ENCODE assay signal across 8 mouse cellular contexts in the genomic region with DNA sequence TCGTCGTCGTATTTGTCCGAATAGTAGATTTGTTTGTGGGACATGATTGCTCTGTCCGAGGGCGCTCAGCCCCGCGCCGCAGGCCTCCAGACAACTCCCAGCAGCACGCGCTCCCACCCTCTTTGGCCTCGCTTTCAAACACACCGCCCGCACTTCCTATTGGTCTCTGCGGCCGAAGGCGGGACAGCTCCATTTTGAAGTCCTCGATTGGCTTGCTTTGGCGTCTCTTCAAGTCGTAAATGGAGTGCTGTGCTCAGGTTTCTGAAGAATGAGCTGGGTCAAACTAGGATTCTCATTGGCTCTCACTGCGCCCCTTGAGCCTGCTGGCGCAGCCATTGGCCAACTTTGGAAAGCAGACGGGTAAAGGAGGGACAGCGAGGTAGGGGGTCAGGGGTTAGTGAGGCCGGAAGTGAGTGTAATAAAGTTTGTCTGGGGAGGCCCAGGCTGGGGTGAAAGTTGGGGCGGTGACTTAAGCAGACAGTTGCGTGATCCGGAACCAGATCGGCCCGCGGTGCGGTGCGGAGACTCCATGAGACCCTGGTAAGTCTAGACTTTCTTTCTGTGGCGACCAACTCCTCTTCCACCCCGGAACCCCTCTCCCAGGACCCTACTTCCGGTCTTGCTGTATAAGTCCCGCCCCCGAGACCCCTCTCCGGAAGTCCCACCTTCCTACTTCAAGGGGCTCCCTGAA. TPM values are rescaled to one million over a fixed set of nuclear protein-coding genes. Genes with fewer than 3 reads are reported as not detected.
DNase-seq lines count a peak whose midpoint lies in the region; ATAC-seq lines count a peak whose summit lies in the region.

TSS of gene Cks1b (minus strand) at position 214 of the 691 bp plus-strand sequence.
TSS of gene Shc1 (plus strand) at position 274 of the 691 bp plus-strand sequence.

- H3K36me3 ChIP-seq in forebrain, embryonic 14.5 days (ENCODE audit: control insufficient read depth, insufficient read depth, low read length), result peaks cover 23% of the 10 kb centered on the region
- H3K36me3 ChIP-seq in neural tube, embryonic 15.5 days, result peaks cover 19% of the 10 kb centered on the region

- H3K4me2 ChIP-seq in forebrain, embryonic 14.5 days (ENCODE audit: low read length), result peak within 1 kb of the TSS; percentile 81
- H3K4me2 ChIP-seq in neural tube, embryonic 15.5 days, result peak within 1 kb of the TSS; percentile 90

- intact Hi-C loops in heart, postnatal 14 days (cut with DNase I), result no loop called here

- DNase-seq in ES-CJ7 (ENCODE audit: low read depth, low spot score), result peak; percentile 100
- DNase-seq in cerebellum, adult 11 months, result peak; percentile 84
- DNase-seq in forebrain, embryonic 14.5 days (ENCODE audit: low spot score), result peak; percentile 100
- peak; percentile 90 to 92 for DNase-seq in heart, postnatal 14 days
- peak; percentile 95 for DNase-seq in layer of hippocampus, adult 11-12 months (ENCODE audit: low spot score)
- peak; percentile 98 for DNase-seq in lung, adult 18-20 months
- DNase-seq in testis, postnatal 14 days (ENCODE audit: low spot score), result peak; percentile 96

- peak; percentile 95 for ATAC-seq in forebrain, embryonic 14.5 days
- ATAC-seq in neural tube, embryonic 15.5 days (ENCODE audit: low FRiP score), result peak; percentile 95

- H3K9ac ChIP-seq in forebrain, embryonic 14.5 days (ENCODE audit: low read length), result peak within 1 kb of the TSS; percentile 66
- H3K9ac ChIP-seq in neural tube, embryonic 15.5 days (replicated peaks), result peak within 1 kb of the TSS; percentile 56

- H3K4me3 ChIP-seq in forebrain, embryonic 14.5 days (ENCODE audit: low read depth, low read length), result peak within 1 kb of the TSS; percentile 48
- peak within 1 kb of the TSS; percentile 60 for H3K4me3 ChIP-seq in neural tube, embryonic 15.5 days (replicated peaks)

- WGBS in forebrain, embryonic 14.5 days, result under 1% methylated on average over 39 of the region's 39 CpGs
- WGBS in neural tube, embryonic 15.5 days, result under 1% methylated on average over 39 of the region's 39 CpGs

- peaks cover 20% of the 10 kb centered on the region for H3K4me1 ChIP-seq in forebrain, embryonic 14.5 days (ENCODE audit: control insufficient read depth, insufficient read depth, low read length)
- peaks cover 48% of the 10 kb centered on the region for H3K4me1 ChIP-seq in neural tube, embryonic 15.5 days

- H3K27ac ChIP-seq in forebrain, embryonic 14.5 days (ENCODE audit: low read depth, low read length), result peak within 1 kb of the TSS; percentile 67
- H3K27ac ChIP-seq in neural tube, embryonic 15.5 days (replicated peaks), result peak within 1 kb of the TSS; percentile 89

- no peaks in the 10 kb centered on the region for H3K9me3 ChIP-seq in forebrain, embryonic 14.5 days (replicated peaks; ENCODE audit: control insufficient read depth, low read length)
- H3K9me3 ChIP-seq in neural tube, embryonic 15.5 days (replicated peaks), result no peaks in the 10 kb centered on the region

- no peaks in the 10 kb centered on the region for H3K27me3 ChIP-seq in forebrain, embryonic 14.5 days (replicated peaks; ENCODE audit: control insufficient read depth, insufficient read depth, low read length)
- H3K27me3 ChIP-seq in neural tube, embryonic 15.5 days (replicated peaks), result no peaks in the 10 kb centered on the region

RNA-seq across cellular contexts. Expression of gene Cks1b, which starts in this region (rescaled TPM):
- 200 and 269 TPM in 2 replicates for polyA plus RNA-seq in forebrain, embryonic 14.5 days (2014; fragmentation: Nextera tagmentation; extraction: Ambion mirVana)
- 10 to 100 TPM in 1 of 2 experiments, 1 to 10 TPM in 1; 7.9 to 14.4 TPM for total RNA-seq in heart, postnatal 14 days (2021)
- polyA plus RNA-seq in neural tube, embryonic 15.5 days (2015; fragmentation: Nextera tagmentation; extraction: Ambion mirVana), result 79.3 and 153 TPM in 2 replicates

RNA-seq across cellular contexts. Expression of gene Shc1, which starts in this region (rescaled TPM):
- polyA plus RNA-seq in forebrain, embryonic 14.5 days (2014; fragmentation: Nextera tagmentation; extraction: Ambion mirVana), result 9.9 and 11.8 TPM in 2 replicates
- 10 to 100 TPM; 45.0 to 47.5 TPM for total RNA-seq in heart, postnatal 14 days (2021)
- 22.0 and 35.3 TPM in 2 replicates for polyA plus RNA-seq in neural tube, embryonic 15.5 days (2015; fragmentation: Nextera tagmentation; extraction: Ambion mirVana)

Comparison
In these comparisons a context has a peak if more than half of its experiments do, and no peak if none do; other contexts are left out.
1. Peak in every context shown above with its lines: DNase-seq, ATAC-seq, H3K4me3 ChIP-seq and H3K27ac ChIP-seq.